Mouse (Mus musculus) brain, embryonic 14.5 days (tissue): ENCODE measurements at regions not wholly inside any gene's neighbourhood (a gene's known extent, or its start where the extent isn't known, plus 50 kb on each side); places are given as distances from the start of the nearest gene placed in this dataset.

ENCODE experiments used
- CTCF ChIP-seq: fragments of 200-500 bp; IDR thresholded peaks from 2 replicates; pipeline ENCODE4 v1.5.1; 2012; ENCODE audit warnings: inconsistent platforms, mild to moderate bottlenecking, moderate library complexity, borderline replicate concordance; ENCODE audit not compliant: insufficient read depth, insufficient read length; ENCODE audit errors: extremely low read depth
- POLR2A ChIP-seq: fragments of 200-500 bp; IDR thresholded peaks from 2 replicates; pipeline ENCODE4 v1.6.1; 2012; ENCODE audit warnings: mild to moderate bottlenecking, inconsistent platforms, borderline replicate concordance; ENCODE audit not compliant: poor library complexity, insufficient read depth, insufficient read length, severe bottlenecking; ENCODE audit errors: extremely low read depth

GRCm38 (mm10) chr10:44598615-44599014 lies 70.3 kb upstream of the Prdm1 start:
- TF ChIP-seq CTCF: no peak
- TF ChIP-seq POLR2A: no peak
